Mouse (Mus musculus) thymus, adult 2 months (tissue): ENCODE data around the gene Egln1.

ENCODE experiments used
- CTCF ChIP-seq: fragments of 200-500 bp; IDR thresholded peaks from 2 replicates; pipeline ENCODE4 v1.5.1; 2012; ENCODE audit warnings: mild to moderate bottlenecking, control low read depth, low read length, moderate library complexity, borderline replicate concordance; ENCODE audit not compliant: control insufficient read depth, poor library complexity, insufficient read depth; ENCODE audit errors: extremely low read depth
- POLR2A ChIP-seq: fragments of 200-500 bp; IDR thresholded peaks from 2 replicates; pipeline ENCODE4 v1.6.1; 2012; ENCODE audit warnings: mild to moderate bottlenecking, low read length, control low read depth, moderate library complexity; ENCODE audit not compliant: control insufficient read depth, poor library complexity, insufficient read depth; ENCODE audit errors: extremely low read depth

GRCm38 (mm10) chr8:124859466-124859865, 89.7 kb downstream of the Egln1 start:
- TF ChIP-seq CTCF = no peak
- TF ChIP-seq POLR2A = no peak
